Mouse (Mus musculus) megakaryocyte, embryonic 14.5 days (primary cell): ENCODE data around the gene Bri3bp. TPM values are rescaled to one million over a fixed set of nuclear protein-coding genes. Genes with fewer than 3 reads are reported as not detected.
"Not testable (repeated sequence)": the region's sequence is repeated elsewhere in the genome, so short reads cannot be mapped to it uniquely, and the experiment has no call there.

Source experiments
- H3K27me3 ChIP-seq: replicated peaks from 2 replicates; pipeline ENCODE3; 2012; ENCODE audit warnings: inconsistent platforms
- H3K36me3 ChIP-seq: replicated peaks from 2 replicates; pipeline ENCODE3; 2012; ENCODE audit warnings: low read length, inconsistent platforms, mixed read lengths
- H3K4me1 ChIP-seq: 2 replicates; pipeline ENCODE4 v1.6.1; 2012; ENCODE audit warnings: inconsistent platforms
- H3K4me3 ChIP-seq: replicated peaks from 2 replicates; pipeline ENCODE3; 2012; ENCODE audit warnings: moderate library complexity, mild to moderate bottlenecking, inconsistent platforms
- H3K9me3 ChIP-seq: 2 replicates; pipeline ENCODE4 v1.6.1; 2012; ENCODE audit warnings: inconsistent platforms
- FLI1 ChIP-seq: IDR thresholded peaks from 2 replicates; pipeline ENCODE4 v1.6.1; 2012; ENCODE audit warnings: low read length, inconsistent platforms, mixed read lengths
- GATA1 ChIP-seq: IDR thresholded peaks from 3 replicates; pipeline ENCODE4 v1.6.1; 2012; ENCODE audit warnings: mixed read lengths, low read length, inconsistent platforms, borderline replicate concordance
- polyA plus RNA-seq: library from polyadenylated mRNA; stranded (reverse); fragments of >175 nt; gene quantifications from 2 replicates; pipeline ENCODE4 v1.2.3, GENCODE M21; 2012; ENCODE audit warnings: low replicate concordance; ENCODE audit not compliant: insufficient read depth

The Bri3bp gene
- polyA plus RNA-seq, 1 experiment = 36.5 TPM

DNA sequence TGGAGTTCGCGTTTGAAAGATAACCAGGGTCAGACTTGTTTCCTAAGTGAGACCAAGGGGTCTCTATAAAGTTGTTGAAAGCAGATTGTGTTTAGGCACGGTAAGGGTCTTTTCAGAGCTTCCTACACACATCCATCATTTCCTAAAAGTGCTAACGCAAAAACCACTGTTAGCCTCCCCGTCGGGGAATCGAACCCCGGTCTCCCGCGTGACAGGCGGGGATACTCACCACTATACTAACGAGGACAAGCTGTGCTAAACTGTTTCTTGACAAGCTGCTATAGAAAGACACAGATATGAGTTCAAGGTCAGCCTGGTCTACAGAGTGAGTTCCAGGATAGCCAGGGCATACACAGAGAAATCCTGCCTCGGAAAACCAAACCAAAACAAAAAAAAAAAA, 32.5 kb upstream of the Bri3bp start:
- Histone ChIP-seq H3K4me1 (peaks cover 63% of the 10 kb centered on the region), H3K36me3 (peaks cover 10% of the 10 kb centered on the region), H3K27me3 (no peaks in the 10 kb centered on the region), H3K4me3 (peak overlapping the region; percentile 91), H3K9me3 (no peaks in the 10 kb centered on the region)
- no peak for TF ChIP-seq GATA1
- TF ChIP-seq FLI1 = no peak

DNA sequence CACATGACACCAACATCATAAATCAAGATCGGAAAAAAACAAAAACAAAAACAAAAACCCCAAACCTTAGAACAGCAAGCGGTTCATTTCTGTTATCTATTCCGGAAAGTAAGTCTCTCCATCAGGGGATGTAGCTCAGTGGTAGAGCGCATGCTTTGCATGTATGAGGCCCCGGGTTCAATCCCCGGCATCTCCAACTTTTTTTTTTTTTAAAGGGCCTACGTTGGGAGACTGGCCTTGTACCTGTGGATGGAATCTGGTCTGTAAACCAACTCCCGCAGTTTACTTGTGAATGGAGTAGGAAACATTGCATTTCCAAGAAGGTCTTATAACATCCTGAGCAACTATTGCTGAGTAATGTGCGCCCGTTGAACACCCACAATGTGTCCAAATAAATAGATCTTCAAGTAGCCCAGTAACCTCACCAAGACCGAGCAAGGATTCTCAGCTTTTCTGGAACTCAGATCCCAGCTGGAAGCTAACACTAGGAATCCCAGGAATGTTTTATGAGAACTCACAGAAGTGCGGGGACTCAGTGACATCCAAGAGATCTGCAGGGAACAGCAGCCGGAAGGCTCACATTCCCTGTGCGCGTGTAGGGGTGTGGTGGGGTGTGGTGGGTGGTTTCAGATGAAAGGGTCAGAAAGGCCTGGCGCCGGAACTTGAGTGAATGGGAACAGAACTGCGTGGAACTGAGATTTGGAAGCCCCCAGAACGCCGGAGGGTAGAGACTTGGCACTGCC, 31.8 kb upstream of the Bri3bp start:
- peaks cover 60% of the 10 kb centered on the region for H3K4me1 ChIP-seq
- peaks cover 15% of the 10 kb centered on the region for H3K36me3 ChIP-seq
- no peaks in the 10 kb centered on the region for H3K9me3 ChIP-seq
- no peak for TF ChIP-seq FLI1
- no peak for TF ChIP-seq GATA1
- peak overlapping the region; percentile 91 for H3K4me3 ChIP-seq
- H3K27me3 ChIP-seq = no peaks in the 10 kb centered on the region

DNA sequence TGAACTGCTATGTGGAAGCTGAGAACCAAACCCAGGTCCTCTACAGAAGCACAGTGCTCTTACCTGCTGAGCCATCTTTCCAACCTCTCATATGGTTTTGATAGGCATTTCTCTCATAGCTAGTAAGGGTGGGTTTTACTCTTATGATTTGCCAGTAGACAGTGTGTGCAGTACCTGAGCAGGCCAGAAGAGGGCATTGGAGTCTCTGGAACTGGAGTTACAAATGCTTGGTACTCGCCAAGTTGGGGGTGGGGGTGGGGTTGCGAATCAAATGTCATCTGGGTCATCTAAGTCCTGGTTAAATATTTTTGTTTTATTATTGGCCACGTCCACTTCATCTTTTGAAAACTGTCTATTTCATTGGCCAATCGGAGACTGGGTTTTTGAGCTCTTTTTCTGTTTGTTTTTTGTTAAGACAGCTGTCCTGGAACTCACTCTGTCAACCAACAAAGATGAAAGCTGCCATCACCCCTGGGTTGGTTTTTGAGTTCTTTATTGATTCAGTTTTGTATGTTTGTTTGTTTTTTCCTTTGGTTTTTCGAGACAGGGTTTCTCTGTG, 29.3 kb upstream of the Bri3bp start:
- H3K27me3 ChIP-seq = no peaks in the 10 kb centered on the region
- peaks cover 47% of the 10 kb centered on the region for H3K4me1 ChIP-seq
- TF ChIP-seq GATA1 (no peak), FLI1 (no peak)
- no peak overlapping the region for H3K4me3 ChIP-seq
- H3K36me3 ChIP-seq = peaks cover 40% of the 10 kb centered on the region
- H3K9me3 ChIP-seq = no peaks in the 10 kb centered on the region

DNA sequence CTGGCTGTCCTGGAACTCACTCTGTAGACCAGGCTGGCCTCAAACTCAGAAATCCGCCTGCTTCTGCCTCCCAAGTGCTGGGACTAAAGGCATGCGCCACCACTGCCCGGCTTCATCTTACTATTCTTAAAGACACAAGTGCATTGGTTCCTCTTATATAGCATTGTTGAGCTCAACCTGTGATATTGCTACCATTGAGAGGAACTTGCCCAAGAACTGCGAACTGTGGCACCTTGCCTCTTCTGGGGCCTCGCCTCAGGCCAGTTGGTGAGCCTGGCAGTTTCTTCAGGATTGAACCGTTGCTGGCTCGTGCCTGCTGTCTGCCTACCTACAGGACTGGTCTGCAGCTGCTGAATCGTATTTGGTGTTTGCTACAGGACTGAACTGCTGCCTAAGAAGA, 28.8 kb upstream of the Bri3bp start:
- not testable (repeated sequence) for H3K4me3 ChIP-seq, H3K27me3 ChIP-seq, H3K9me3 ChIP-seq
- H3K4me1 ChIP-seq = peaks cover 42% of the 10 kb centered on the region
- peaks cover 45% of the 10 kb centered on the region for H3K36me3 ChIP-seq

DNA sequence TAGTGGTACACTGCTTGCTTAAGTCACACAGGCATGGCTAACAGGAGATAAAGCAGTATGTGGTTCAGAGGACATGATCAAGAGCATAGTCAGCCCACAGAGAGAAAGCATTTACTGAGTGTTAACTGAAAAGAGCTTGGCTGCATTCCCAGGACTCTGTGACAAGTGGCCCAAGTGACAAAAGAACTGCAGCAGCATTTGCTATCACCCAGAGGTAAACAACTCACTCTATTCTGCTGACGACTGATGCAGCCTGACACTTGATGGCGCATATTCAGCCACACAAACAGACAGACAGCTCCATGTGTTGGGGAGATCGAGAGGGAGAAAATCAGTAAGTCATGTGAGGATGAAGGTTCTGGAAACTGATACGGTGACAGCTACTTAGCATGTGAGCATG, 27.6 kb upstream of the Bri3bp start:
- H3K36me3 ChIP-seq = peaks cover 58% of the 10 kb centered on the region
- TF ChIP-seq GATA1 (no peak), FLI1 (no peak)
- H3K9me3 ChIP-seq = no peaks in the 10 kb centered on the region
- H3K4me3 ChIP-seq = no peak overlapping the region
- no peaks in the 10 kb centered on the region for H3K27me3 ChIP-seq
- H3K4me1 ChIP-seq = peaks cover 30% of the 10 kb centered on the region

DNA sequence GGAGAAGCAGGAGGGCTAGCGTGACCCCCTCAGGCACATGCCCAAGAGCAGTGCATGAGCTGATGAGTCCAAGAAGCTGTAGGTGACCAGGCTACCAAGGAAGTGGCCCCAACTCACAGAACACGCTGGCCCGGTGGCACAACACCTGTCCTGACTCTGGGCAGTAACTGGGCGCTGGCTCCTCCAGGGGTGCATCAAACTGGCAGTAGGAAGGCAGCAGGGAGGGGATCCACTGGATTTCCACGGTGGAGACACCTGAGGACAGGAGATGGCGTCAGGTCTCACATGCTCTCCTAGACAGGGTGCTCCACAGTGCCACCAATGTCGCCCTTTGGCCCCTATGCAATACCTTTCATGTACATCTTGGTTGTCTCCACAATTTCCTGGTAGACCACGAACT, 25.2 kb upstream of the Bri3bp start:
- H3K9me3 ChIP-seq = no peaks in the 10 kb centered on the region
- no peaks in the 10 kb centered on the region for H3K27me3 ChIP-seq
- H3K4me3 ChIP-seq = peak overlapping the region; percentile 29
- peaks cover 82% of the 10 kb centered on the region for H3K36me3 ChIP-seq
- peaks cover 12% of the 10 kb centered on the region for H3K4me1 ChIP-seq
- TF ChIP-seq GATA1 (no peak), FLI1 (no peak)

DNA sequence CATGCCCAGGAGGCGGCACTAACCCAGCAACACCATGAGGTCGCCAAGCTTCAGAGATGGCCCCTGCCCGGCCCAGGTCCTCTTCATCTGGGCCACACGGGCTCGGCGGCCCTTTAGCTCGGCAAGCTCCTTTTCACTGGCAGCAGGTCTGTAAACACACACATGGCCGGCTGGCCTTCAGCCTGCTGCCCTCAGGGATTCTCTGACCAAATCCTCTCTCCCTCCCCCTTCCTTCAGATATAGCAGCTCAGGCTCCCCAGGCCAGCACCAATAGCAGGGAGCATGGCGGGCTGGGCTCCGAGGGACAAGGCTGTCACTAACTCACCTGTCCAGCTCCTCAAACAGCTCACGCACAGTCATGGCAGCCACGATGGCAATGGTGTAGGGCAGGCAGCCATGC, 22.7 kb upstream of the Bri3bp start:
- TF ChIP-seq FLI1 (no peak), GATA1 (no peak)
- H3K36me3 ChIP-seq = peaks cover 99% of the 10 kb centered on the region
- H3K9me3 ChIP-seq = no peaks in the 10 kb centered on the region
- peaks cover 8% of the 10 kb centered on the region; the same call in 1 of the 2 replicates for H3K4me1 ChIP-seq
- no peaks in the 10 kb centered on the region for H3K27me3 ChIP-seq
- no peak overlapping the region for H3K4me3 ChIP-seq

DNA sequence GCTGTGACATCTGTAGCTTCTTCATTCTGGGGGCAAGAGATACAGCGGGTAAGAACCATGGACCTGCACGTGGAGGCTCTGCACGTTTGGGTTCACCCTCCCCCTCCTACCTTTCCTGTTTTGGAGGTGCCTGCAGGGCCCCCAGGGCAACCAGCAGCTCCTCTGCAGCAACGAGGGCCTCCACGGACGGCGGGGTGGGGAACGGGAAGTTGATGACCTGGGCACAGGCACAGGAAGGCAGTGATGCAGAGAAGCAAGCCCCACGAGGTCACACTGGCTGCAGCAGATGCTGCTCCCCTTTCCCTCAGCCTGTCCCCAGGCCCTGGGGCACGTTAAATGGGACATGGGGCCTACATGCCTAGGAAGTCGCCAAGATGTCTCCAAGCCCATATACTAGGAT, 22.2 kb upstream of the Bri3bp start:
- H3K4me3 ChIP-seq = no peak overlapping the region
- no peaks in the 10 kb centered on the region for H3K9me3 ChIP-seq
- no peaks in the 10 kb centered on the region for H3K27me3 ChIP-seq
- H3K4me1 ChIP-seq = peaks cover 8% of the 10 kb centered on the region; the same call in 1 of the 2 replicates
- TF ChIP-seq FLI1 = no peak
- TF ChIP-seq GATA1 = no peak
- H3K36me3 ChIP-seq = peaks cover 99% of the 10 kb centered on the region

DNA sequence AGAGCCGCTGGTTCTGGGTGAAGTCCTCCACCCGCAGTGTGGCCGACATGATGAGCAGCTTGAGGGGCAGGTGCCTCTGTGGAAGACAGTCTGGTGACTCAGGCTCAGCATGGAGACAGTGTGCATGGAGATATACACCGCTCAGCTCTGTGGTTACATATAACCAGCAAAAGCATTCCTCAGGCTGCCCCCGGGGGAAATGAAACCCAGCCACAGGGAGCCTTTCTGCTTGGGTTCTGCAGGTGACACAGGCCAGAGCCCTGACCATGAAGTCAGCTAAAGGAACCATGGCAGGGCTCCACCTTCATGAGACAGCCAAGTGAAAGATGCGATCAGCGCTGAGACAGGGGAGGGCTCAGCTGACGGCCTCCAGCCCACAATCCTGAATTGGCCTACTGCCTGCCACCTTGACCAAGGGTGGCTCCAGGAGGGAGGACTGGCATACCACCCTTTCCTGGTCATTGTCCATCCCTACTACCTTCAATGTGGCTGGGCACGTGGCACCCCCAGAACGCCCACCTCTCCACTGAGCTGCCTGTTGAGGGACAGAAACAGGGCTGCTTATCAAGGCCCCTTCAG, 15.6 kb upstream of the Bri3bp start:
- TF ChIP-seq FLI1 (no peak), GATA1 (no peak)
- Histone ChIP-seq H3K36me3 (peaks cover 100% of the 10 kb centered on the region), H3K27me3 (no peaks in the 10 kb centered on the region), H3K9me3 (no peaks in the 10 kb centered on the region), H3K4me3 (no peak overlapping the region), H3K4me1 (peaks cover 19% of the 10 kb centered on the region)

DNA sequence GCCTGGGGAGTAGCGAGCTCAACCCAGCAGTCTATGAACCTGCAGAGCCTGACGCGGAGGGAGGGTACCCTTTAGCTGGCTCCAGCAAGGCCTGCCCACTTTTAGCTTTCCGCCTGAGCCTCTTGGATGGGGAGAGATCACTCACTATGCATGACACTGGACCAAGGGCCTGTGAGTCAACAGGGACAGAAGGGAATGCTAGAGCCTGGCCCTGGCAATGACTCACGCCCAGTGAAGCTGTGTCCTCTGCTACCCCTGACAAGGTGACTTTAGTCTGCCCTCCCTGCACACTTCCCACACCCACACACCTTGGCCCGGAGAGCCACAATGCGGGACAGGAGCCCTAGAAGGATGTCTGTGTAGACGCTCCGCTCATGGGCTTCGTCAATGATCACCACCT, 15.0 kb upstream of the Bri3bp start:
- Histone ChIP-seq H3K36me3 (peaks cover 100% of the 10 kb centered on the region), H3K4me3 (no peak overlapping the region), H3K27me3 (no peaks in the 10 kb centered on the region), H3K9me3 (no peaks in the 10 kb centered on the region), H3K4me1 (peaks cover 23% of the 10 kb centered on the region)
- no peak for TF ChIP-seq GATA1
- no peak for TF ChIP-seq FLI1

DNA sequence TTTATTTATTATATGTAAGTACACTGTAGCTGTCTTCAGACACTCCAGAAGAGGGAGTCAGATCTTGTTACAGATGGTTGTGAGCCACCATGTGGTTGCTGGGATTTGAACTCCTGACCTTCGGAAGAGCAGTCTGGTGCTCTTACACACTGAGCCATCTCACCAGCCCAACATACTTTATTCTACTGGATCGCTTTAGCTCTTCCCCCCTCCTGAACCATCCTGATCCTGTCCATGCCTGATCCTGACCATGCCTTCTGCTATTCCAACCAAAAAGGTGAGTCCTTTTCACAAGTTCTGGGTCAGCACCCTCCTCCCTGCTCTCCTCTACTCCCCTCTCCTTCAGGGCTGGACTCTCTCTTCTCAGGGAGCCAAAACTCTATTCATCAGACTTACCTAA, 9.0 kb upstream of the Bri3bp start:
- peaks cover 44% of the 10 kb centered on the region for H3K36me3 ChIP-seq
- H3K27me3 ChIP-seq, H3K9me3 ChIP-seq: not testable (repeated sequence)
- H3K4me3 ChIP-seq = peak overlapping the region; percentile 9
- peaks cover 47% of the 10 kb centered on the region for H3K4me1 ChIP-seq
